Mouse (Mus musculus): Measurements from ENCODE around the gene Anp32a.

Anp32a gene

GRCm38 (mm10) chr9:62341123-62341486 lies at the start of gene Anp32a:
TSS of gene Anp32a (plus strand) at chr9:62341293.
- peak; percentile 98 for DNase-seq (ENCODE audit: inconsistent ontology term)

GRCm38 (mm10) chr9:62295006-62295698 lies 45.9 kb upstream of the Anp32a start:
- DNase-seq (ENCODE audit: inconsistent ontology term), result peak; percentile 68

DNA sequence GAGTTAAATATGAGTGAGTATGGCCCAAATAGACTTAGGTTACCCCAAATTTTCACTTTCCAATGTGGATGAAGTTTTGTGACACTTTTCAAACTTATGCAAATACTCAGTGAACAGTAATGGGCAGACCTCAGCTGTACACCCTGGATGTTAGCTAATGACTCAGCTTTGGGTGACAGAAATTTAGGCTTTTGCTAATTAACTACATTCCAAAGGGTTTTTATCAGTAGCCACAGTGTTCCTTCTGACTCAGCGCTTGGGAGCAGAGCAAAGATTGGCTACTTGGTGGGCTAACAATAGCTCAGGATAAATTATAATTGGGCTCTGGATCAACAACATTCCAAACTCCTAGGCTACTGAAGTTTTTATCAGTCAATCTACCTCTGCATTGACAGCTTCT lies 44.2 kb upstream of the Anp32a start:
- DNase-seq (ENCODE audit: inconsistent ontology term), result peak; percentile 95

- peak; percentile 16 for DNase-seq (ENCODE audit: inconsistent ontology term)
These were observed 25.5 kb upstream of the Anp32a start for GRCm38 (mm10) chr9:62315556-62315955.

DNA sequence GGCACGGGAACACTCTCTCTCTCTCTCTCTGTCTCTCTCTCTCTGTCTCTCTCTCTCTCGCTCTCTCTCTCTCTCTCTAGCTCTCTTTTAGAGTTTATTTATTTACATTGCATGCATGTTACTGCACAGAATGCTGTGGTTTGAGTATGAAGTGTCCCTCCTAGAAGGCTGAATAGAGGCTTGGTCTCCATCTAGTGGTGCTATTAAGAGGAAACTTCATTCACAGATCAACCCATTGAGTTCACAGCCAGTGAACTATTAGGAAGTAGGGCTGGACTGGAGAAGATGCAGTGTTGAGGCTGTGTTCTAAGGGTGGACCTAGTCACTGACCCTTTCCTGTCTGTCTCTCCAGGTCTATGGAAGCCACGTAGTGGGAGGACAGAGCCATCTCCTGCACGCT lies 22.4 kb upstream of the Anp32a start:
- DNase-seq (ENCODE audit: inconsistent ontology term), result no peak

DNA sequence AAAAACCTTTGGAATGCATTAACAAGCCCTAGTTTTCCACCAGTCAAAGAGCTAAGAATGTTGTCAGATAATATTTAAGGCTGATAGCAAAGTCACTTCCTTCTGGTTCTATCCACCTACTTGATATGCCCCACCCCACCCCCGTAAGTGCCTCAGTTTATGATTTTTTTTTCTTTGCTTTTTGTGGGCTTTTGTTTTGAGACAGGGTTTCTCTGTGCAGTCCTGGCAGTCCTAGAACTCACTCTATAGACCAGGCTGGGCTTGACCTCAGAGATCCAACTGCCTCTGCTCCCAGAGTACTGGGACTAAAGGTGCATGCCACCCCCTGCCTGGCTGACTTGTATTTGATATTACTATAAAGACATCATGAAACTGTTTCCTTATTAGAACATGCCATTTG lies 17.3 kb upstream of the Anp32a start:
- DNase-seq (ENCODE audit: inconsistent ontology term), result no peak

- no peak for DNase-seq (ENCODE audit: inconsistent ontology term)
These were observed 15.1 kb upstream of the Anp32a start for GRCm38 (mm10) chr9:62325965-62326364.

DNA sequence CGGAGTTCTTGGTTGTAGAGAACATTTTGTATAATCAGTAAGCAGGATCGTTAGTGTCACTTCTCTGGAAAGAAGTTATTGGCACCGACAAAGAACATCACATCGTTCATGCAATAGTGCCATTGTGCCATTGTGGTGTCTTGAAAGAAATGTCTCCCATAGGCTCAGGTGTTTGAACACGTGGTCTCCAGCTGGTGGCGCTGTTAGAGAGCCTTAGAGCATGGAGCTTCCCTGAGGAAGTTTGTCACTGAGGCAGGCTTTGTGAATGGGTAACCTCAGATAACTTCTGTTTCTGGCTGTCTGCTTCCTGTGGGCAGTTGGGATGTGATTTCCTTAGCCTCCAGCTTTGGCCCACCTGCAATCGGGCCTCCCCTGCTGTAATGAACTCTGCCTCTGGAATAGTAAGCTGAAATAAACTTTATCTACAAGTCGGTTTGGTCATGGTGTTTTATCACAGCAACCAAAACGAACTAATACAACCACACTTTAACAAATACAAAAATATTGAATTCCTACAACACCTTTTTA lies 6.7 kb upstream of the Anp32a start:
- no peak for DNase-seq (ENCODE audit: inconsistent ontology term)

GRCm38 (mm10) chr9:62335396-62335795 lies 5.7 kb upstream of the Anp32a start:
- no peak for DNase-seq (ENCODE audit: inconsistent ontology term)

GRCm38 (mm10) chr9:62337924-62338635 lies 3.0 kb upstream of the Anp32a start:
- peak; percentile 33 for DNase-seq (ENCODE audit: inconsistent ontology term)

DNA sequence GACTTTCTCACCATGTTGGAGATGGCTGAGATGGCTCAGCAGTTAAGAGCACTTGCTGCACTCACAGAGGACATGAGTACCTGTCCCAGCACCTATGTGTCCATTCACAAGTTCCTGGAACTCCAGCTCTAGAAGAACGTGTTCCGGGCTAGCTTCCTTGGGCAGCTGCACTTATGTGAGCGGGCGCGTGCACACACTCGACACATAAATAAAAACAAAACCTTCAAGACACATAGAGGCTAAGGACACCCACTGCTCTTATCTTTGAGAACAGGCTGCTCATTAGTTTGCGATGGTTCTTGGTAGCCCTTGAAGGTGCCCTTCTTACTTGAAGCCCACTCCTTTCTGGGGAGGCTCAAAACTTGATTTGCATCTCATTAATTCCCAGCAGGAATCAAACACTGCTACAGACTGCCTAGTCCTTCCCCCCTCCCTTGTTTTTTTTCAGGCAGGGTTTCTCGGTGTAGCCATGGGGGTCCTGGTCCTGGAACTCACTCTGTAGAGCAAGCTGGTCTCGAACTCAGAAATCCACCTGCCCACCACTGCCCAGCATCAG lies 2.4 kb upstream of the Anp32a start:
- no peak for DNase-seq (ENCODE audit: inconsistent ontology term)

GRCm38 (mm10) chr9:62340301-62341122 lies 581 bp upstream of the Anp32a start:
- DNase-seq (ENCODE audit: inconsistent ontology term), result no peak

GRCm38 (mm10) chr9:62341701-62342440 lies 778 bp downstream of the Anp32a start:
- DNase-seq (ENCODE audit: inconsistent ontology term), result peak; percentile 35

GRCm38 (mm10) chr9:62342441-62343191 lies 1.5 kb downstream of the Anp32a start:
- peak; percentile 80 for DNase-seq (ENCODE audit: inconsistent ontology term)

- peak; percentile 72 for DNase-seq (ENCODE audit: inconsistent ontology term)
These were observed 2.3 kb downstream of the Anp32a start for GRCm38 (mm10) chr9:62343192-62343903.

GRCm38 (mm10) chr9:62343904-62344491 lies 2.9 kb downstream of the Anp32a start:
- DNase-seq (ENCODE audit: inconsistent ontology term), result peak; percentile 80

DNA sequence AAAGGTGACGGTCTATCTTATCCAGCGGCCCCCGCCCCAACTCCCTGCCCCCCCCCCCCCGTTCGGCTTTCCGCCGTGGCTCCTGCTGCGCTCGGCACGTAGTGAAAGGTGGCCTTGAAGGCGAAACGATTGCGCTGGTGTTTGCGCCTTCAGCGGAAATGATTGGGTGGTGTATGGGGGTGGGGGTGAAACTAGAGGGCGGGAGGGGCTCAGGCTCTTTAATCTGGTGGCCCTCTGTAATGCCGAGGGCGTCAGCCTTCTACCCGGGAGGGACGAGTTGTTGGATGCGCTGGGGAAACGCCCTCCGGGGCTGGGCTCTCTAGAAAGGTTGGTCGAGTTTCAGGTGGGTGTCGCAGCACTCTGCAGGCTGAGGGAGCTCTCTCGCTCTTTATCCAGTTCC lies 3.5 kb downstream of the Anp32a start:
- DNase-seq (ENCODE audit: inconsistent ontology term), result peak; percentile 67

GRCm38 (mm10) chr9:62345081-62345481 lies 4.0 kb downstream of the Anp32a start:
- DNase-seq (ENCODE audit: inconsistent ontology term), result no peak

DNA sequence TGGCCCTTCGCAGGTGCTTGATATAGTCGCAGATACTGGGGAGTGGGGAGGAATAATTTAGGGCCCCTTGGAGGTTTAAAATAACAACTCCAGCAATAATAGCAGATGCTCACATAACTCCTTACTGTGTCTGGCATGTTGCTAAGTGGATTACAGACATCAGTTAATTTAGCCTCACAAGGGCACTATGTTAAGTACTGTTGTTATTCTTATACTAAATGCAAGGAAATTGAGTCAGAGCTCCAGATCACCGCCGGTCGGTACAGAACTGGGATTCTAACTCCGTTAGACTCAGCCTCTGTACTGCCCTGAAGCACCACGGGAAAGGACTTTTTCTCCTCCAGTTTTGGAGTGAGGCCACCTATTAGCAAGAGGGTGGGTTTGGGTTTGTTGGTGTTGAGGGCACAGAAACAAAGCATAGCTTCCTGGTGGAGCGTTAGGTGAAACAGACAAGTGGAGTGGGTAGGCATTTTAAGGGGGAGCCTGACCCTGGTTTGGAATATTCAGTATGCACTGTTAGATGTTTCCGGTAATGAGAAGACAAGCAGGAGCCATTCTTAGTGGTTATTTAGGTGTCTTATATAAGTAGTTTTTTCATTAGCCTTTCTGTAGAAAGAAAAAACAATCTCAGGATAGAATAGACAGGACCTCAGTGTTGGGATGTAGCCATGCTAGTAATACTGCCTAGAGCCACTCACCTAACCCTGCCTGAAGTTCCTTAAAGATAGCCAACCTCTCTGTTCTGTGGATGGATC lies 4.7 kb downstream of the Anp32a start:
- DNase-seq (ENCODE audit: inconsistent ontology term), result no peak

Data from Muller cell, postnatal 12 days (primary cell).